Mouse (Mus musculus): ENCODE results near the gene Ces1a. TPM values are rescaled to one million over a fixed set of nuclear protein-coding genes. Genes with fewer than 3 reads are reported as not detected.

The Ces1a gene
- total RNA-seq, 2 experiments from 2014 or later, result not detected

GRCm38 (mm10) chr8:93011439-93011838 lies 36.6 kb downstream of the Ces1a start:
- intact Hi-C loops (cut with DNase I; ENCODE audit: low total_unique reads), result loop anchor here (10.0 kb wide), 1 partner anchor 83 kb away; no protein-coding TSS in a partner anchor
- peak; percentile 80 for DNase-seq

GRCm38 (mm10) chr8:93010286-93010685 lies 37.7 kb downstream of the Ces1a start:
- intact Hi-C loops (cut with DNase I; ENCODE audit: low total_unique reads), result loop anchor here (10.0 kb wide), 1 partner anchor 85 kb away; no protein-coding TSS in a partner anchor
- peak; percentile 38 for DNase-seq

GRCm38 (mm10) chr8:92998600-92998999 lies 49.4 kb downstream of the Ces1a start:
- intact Hi-C loops (cut with DNase I; ENCODE audit: low total_unique reads), result loop anchor here (1.0 to 5.0 kb wide), 2 partner anchors 116 to 180 kb away; no protein-coding TSS in a partner anchor
- DNase-seq, result no peak

- DNase-seq, result peak; percentile 44
- intact Hi-C loops (cut with DNase I; ENCODE audit: low total_unique reads), result loop anchor here (5.0 kb wide), 1 partner anchor 115 kb away; no protein-coding TSS in a partner anchor
Measured at GRCm38 (mm10) chr8:92996840-92997239, 51.2 kb downstream of the Ces1a start.

GRCm38 (mm10) chr8:92984376-92984775 lies 63.6 kb downstream of the Ces1a start:
- no peak for DNase-seq
- intact Hi-C loops (cut with DNase I; ENCODE audit: low total_unique reads), result no loop called here

- intact Hi-C loops (cut with DNase I; ENCODE audit: low total_unique reads), result no loop called here
- no peak for DNase-seq
Measured at GRCm38 (mm10) chr8:92982491-92982890, 65.5 kb downstream of the Ces1a start.

GRCm38 (mm10) chr8:92976656-92977055 lies 71.3 kb downstream of the Ces1a start:
- no peak for DNase-seq
- intact Hi-C loops (cut with DNase I; ENCODE audit: low total_unique reads), result no loop called here

GRCm38 (mm10) chr8:92972949-92973348 lies 75.0 kb downstream of the Ces1a start:
- intact Hi-C loops (cut with DNase I; ENCODE audit: low total_unique reads), result no loop called here
- DNase-seq, result peak; percentile 56

Other genes starting within 250 kb of the Ces1a start
- gene Mmp2, start 220.9 kb downstream of the Ces1a start, total RNA-seq (2021), result 100 to 1,000 TPM; 127 to 151 TPM
- gene Lpcat2, start 192.9 kb downstream of the Ces1a start, total RNA-seq (2021), result 1 to 10 TPM in 1 of 2 experiments, under 1 TPM in 1; 0.42 to 1.3 TPM
- not detected for gene Capns2, start 146.8 kb downstream of the Ces1a start, total RNA-seq (2021)
- under 1 TPM; 0.11 to 0.49 TPM for gene Slc6a2, start 88.1 kb downstream of the Ces1a start, total RNA-seq (2021)
- gene Ces1b, start 31.8 kb upstream of the Ces1a start, total RNA-seq (2021), result not detected
- gene Ces1c, start 83.1 kb upstream of the Ces1a start, total RNA-seq (2021), result not detected
- 1 to 10 TPM; 3.3 to 5.0 TPM for gene Ces1d, start 149.6 kb upstream of the Ces1a start, total RNA-seq (2021)
- gene Ces1e, start 181.4 kb upstream of the Ces1a start, total RNA-seq (2021), result under 1 TPM; 0.10 to 0.18 TPM
- not detected for gene Ces1f, start 231.6 kb upstream of the Ces1a start, total RNA-seq (2021)

Measured in gastrocnemius, postnatal 14 days (tissue).